Mouse (Mus musculus) spleen, postnatal 10 days (tissue): ENCODE measurements around the gene Map3k3.
"Not testable (repeated sequence)": the region's sequence is repeated elsewhere in the genome, so short reads cannot be mapped to it uniquely, and the experiment has no call there.

Experiments
- DNase-seq, 2 experiments: peaks; one replicate each; pipeline ENCODE4 v3.0.0; 2021 to 2022; ENCODE audit warnings: low spot score in 2 of 2

Map3k3 gene

GRCm38 (mm10) chr11:106192241-106192640 lies 107.8 kb downstream of the Map3k3 start:
- no peak for DNase-seq

GRCm38 (mm10) chr11:106192657-106193370 lies 108.4 kb downstream of the Map3k3 start:
- DNase-seq = peak in 1 of 2 experiments; percentile 30

- DNase-seq = peak; percentile 93 to 99
These were observed 109.2 kb downstream of the Map3k3 start for GRCm38 (mm10) chr11:106193371-106194154.

GRCm38 (mm10) chr11:106194155-106194541 lies 109.7 kb downstream of the Map3k3 start:
- DNase-seq = no peak

- DNase-seq = no peak
These were observed 110.5 kb downstream of the Map3k3 start for GRCm38 (mm10) chr11:106194891-106195290.

- no peak for DNase-seq
These were observed 110.9 kb downstream of the Map3k3 start for GRCm38 (mm10) chr11:106195341-106195740.

- DNase-seq = no peak
These were observed 113.9 kb downstream of the Map3k3 start for GRCm38 (mm10) chr11:106198277-106198676.

- DNase-seq = not testable (repeated sequence)
These were observed 115.6 kb downstream of the Map3k3 start for GRCm38 (mm10) chr11:106199997-106200396.

GRCm38 (mm10) chr11:106200756-106201155 lies 116.3 kb downstream of the Map3k3 start:
- no peak for DNase-seq

- DNase-seq = no peak
These were observed 117.1 kb downstream of the Map3k3 start for GRCm38 (mm10) chr11:106201337-106202122.

GRCm38 (mm10) chr11:106202123-106202465 lies 117.7 kb downstream of the Map3k3 start, which contains the start of gene Strada:
Strada (minus strand) TSS chr11:106202168.
- no peak for DNase-seq
